Mouse (Mus musculus): ENCODE measurements around the gene Pcdh7.

DNA sequence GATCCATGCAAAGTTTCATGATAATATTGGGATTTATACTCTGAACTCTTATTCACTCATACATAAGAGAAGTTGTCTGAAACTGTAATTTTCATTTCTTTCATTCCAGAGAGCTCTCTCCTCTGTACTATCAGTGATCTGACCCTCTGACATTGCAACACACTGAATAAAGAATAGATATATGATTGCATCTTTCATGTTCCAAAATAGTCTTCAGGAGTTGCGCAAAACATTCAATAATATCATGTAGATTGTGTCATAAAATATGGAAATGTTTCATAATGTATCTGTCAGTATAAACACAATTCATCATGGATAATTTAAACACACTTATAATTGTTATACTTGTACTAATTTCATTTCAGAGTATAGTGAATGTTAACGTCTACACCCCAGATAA lies 216.9 kb downstream of the Pcdh7 start:
- TF ChIP-seq CTCF (IDR thresholded peaks at IDR 0.05; ENCODE audit: control insufficient read depth, insufficient read depth, low read length), result no peak
- no peak for TF ChIP-seq POLR2A (IDR thresholded peaks at IDR 0.05; ENCODE audit: borderline replicate concordance, control insufficient read depth, low read depth, low read length)
